Mouse (Mus musculus) ES-E14 (cell line): ENCODE measurements around the gene Ecel1. TPM values are rescaled to one million over a fixed set of nuclear protein-coding genes. Genes with fewer than 3 reads are reported as not detected.

ENCODE experiments used
- DNase-seq: peaks from one replicate; pipeline ENCODE4 v3.0.0-alpha.2; 2013; ENCODE audit warnings: low read depth, low spot score
- H3K27ac ChIP-seq: 2 replicates; pipeline ENCODE4 v1.5.1; 2012; ENCODE audit warnings: low read depth, mild to moderate bottlenecking, low read length, moderate library complexity, mixed read lengths; ENCODE audit not compliant: poor library complexity, insufficient read depth, severe bottlenecking
- H3K36me3 ChIP-seq: 2 replicates; pipeline ENCODE4 v1.6.1; 2012; ENCODE audit warnings: mild to moderate bottlenecking, low read length, moderate library complexity, mixed read lengths; ENCODE audit not compliant: control insufficient read depth, poor library complexity, insufficient read depth, severe bottlenecking
- H3K4me1 ChIP-seq, 2 experiments: fragments of 150-350 bp in 1 of 2; sonication (generic) in 1 of 2; 2 replicates each; pipeline ENCODE4 v1.6.1; 2012; ENCODE audit warnings: low read length in 2 of 2, mild to moderate bottlenecking in 1 of 2, mixed read lengths in 1 of 2; ENCODE audit not compliant: control insufficient read depth in 2 of 2, insufficient read depth in 2 of 2, poor library complexity in 1 of 2
- H3K4me3 ChIP-seq, 2 experiments: fragments of 150-350 bp in 1 of 2; sonication (generic) in 1 of 2; 2 replicates each; pipeline ENCODE4 v1.5.1; 2012; ENCODE audit warnings: low read length in 2 of 2, low read depth in 1 of 2, mild to moderate bottlenecking in 1 of 2, mixed read lengths in 1 of 2; ENCODE audit not compliant: insufficient read depth in 1 of 2, poor library complexity in 1 of 2, severe bottlenecking in 1 of 2
- H3K9ac ChIP-seq: 2 replicates; pipeline ENCODE4 v1.6.1; 2012; ENCODE audit warnings: low read depth, mild to moderate bottlenecking, low read length, mixed read lengths; ENCODE audit not compliant: poor library complexity, insufficient read depth, severe bottlenecking
- H3K9me3 ChIP-seq: fragments of 150-350 bp; sonication (generic); 2 replicates; pipeline ENCODE4 v1.6.1; 2012; ENCODE audit warnings: low read depth, mild to moderate bottlenecking, low read length; ENCODE audit not compliant: control insufficient read depth, insufficient read depth
- CHD2 ChIP-seq: IDR thresholded peaks from 2 replicates; pipeline ENCODE4 v1.6.1; 2014; ENCODE audit warnings: mild to moderate bottlenecking, low read depth, low read length, inconsistent platforms
- HCFC1 ChIP-seq: IDR thresholded peaks from 2 replicates; pipeline ENCODE4 v1.6.1; 2012; ENCODE audit warnings: low read length, inconsistent platforms, borderline replicate concordance; ENCODE audit not compliant: insufficient read depth
- MAFK ChIP-seq: IDR thresholded peaks from 2 replicates; pipeline ENCODE4 v1.6.1; 2014; ENCODE audit warnings: mild to moderate bottlenecking, low read depth, low read length, inconsistent platforms; ENCODE audit not compliant: insufficient read depth
- ZC3H11A ChIP-seq: IDR thresholded peaks from 2 replicates; pipeline ENCODE4 v1.6.1; 2012; ENCODE audit warnings: low read depth, mild to moderate bottlenecking, inconsistent platforms, low read length, borderline replicate concordance
- ZNF384 ChIP-seq: IDR thresholded peaks from 2 replicates; pipeline ENCODE4 v1.6.1; 2012; ENCODE audit warnings: low read depth, low read length, inconsistent platforms
- in situ Hi-C, 2 experiments: fragments of 600-800 bp; cut with MboI; formaldehyde crosslinking; loops; one replicate each; pipeline ENCODE4 v1.15.1; 2025; ENCODE audit warnings: low sequenced_read_pairs in 2 of 2, inconsistent platforms in 1 of 2; ENCODE audit not compliant: unreplicated experiment in 2 of 2
- total RNA-seq: library from RNA; depleted of rRNA; stranded (reverse); fragments of 300-350 nt; gene quantifications from 2 replicates; pipeline ENCODE4 v1.2.3, GENCODE M21; 2012; rRNA removed

Gene Ecel1
- total RNA-seq: 1.1 and 2.9 TPM in 2 replicates

DNA sequence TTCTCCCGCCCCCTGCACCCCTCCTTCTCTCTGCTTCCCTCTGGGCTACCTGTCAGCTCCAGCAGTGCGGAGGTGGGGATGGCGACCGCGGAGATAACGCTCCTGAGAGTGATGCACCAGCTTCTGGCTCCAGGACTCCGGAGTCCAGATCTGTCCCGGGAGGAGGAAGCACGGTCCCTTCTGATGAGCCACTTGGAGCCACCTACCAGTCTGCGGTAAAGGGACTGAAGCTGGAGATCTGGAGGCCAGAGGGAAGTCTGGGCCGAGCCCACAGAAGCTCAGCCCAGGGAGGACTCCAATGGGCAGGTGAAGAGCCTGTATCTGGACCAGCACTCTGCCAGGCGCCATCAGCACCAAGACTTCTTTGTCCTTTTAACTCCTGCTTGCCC is at the start of gene Ecel1:
TSS of gene Ecel1 (minus strand) at position 323 of the 389 bp plus-strand sequence.
- H3K9ac ChIP-seq: no peak within 1 kb of the TSS
- no peak for DNase-seq
- in situ Hi-C loops: no loop called here
- no peaks in the 10 kb centered on the region for H3K9me3 ChIP-seq
- no peak within 1 kb of the TSS for H3K27ac ChIP-seq
- no peaks in the 10 kb centered on the region for H3K36me3 ChIP-seq
- peak within 1 kb of the TSS; percentile 54 to 61 for H3K4me3 ChIP-seq
- H3K4me1 ChIP-seq: peaks cover 0 to 3% of the 10 kb centered on the region in 2 experiments; a peak in 1 of 4 replicates
- no peak for TF ChIP-seq ZNF384
- no peak for TF ChIP-seq MAFK

DNA sequence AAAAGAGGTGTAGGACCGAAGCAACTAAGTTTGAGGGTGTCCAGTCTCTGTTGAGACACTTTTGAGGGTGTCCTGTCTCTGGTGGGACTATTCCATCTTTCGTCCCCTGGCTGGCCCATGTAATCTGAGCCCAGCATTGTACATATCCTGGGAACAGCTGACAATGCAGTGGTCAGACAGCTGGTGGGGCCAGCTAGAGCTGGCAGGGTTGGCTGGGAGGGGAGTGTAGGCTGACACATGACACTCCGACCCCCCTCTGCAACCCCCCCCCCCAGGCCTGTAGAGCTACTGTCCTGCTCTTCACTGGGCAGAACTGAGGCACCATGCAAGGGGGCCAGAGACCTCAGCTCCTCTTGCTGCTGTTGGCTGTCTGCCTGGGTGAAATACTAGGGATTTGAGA is 49.2 kb upstream of the Ecel1 start:
- H3K9ac ChIP-seq: no peak overlapping the region
- no peak for DNase-seq
- H3K4me3 ChIP-seq: no peak overlapping the region
- TF ChIP-seq ZNF384: no peak
- no peak for TF ChIP-seq HCFC1
- TF ChIP-seq MAFK: no peak
- no peak for TF ChIP-seq ZC3H11A
- no peak for TF ChIP-seq CHD2
- no peaks in the 10 kb centered on the region for H3K36me3 ChIP-seq
- H3K9me3 ChIP-seq: no peaks in the 10 kb centered on the region
- in situ Hi-C loops: no loop called here
- no peak overlapping the region for H3K27ac ChIP-seq
- peaks cover 0 to 7% of the 10 kb centered on the region in 2 experiments; a peak in 1 of 4 replicates for H3K4me1 ChIP-seq

GRCm38 (mm10) chr1:87205038-87205437 is 48.7 kb upstream of the Ecel1 start:
- peaks cover 0 to 7% of the 10 kb centered on the region in 2 experiments; a peak in 1 of 4 replicates for H3K4me1 ChIP-seq
- no peaks in the 10 kb centered on the region for H3K36me3 ChIP-seq
- no peak for TF ChIP-seq MAFK
- TF ChIP-seq ZNF384: no peak
- no peak for TF ChIP-seq HCFC1
- TF ChIP-seq ZC3H11A: no peak
- TF ChIP-seq CHD2: no peak
- no peak overlapping the region for H3K9ac ChIP-seq
- H3K9me3 ChIP-seq: no peaks in the 10 kb centered on the region
- in situ Hi-C loops: no loop called here
- H3K27ac ChIP-seq: no peak overlapping the region
- DNase-seq: no peak
- H3K4me3 ChIP-seq: no peak overlapping the region

GRCm38 (mm10) chr1:87204465-87204864 is 48.1 kb upstream of the Ecel1 start, which contains the start of gene Chrng:
Chrng (plus strand) TSS chr1:87204657.
- DNase-seq: no peak
- TF ChIP-seq ZNF384 (no peak), HCFC1 (no peak), MAFK (no peak), CHD2 (no peak), ZC3H11A (no peak)
- in situ Hi-C loops: no loop called here
- Histone ChIP-seq H3K9me3 (no peaks in the 10 kb centered on the region), H3K36me3 (no peaks in the 10 kb centered on the region), H3K27ac (no peak within 1 kb of the TSS), H3K4me1 (peaks cover 0 to 7% of the 10 kb centered on the region in 2 experiments; a peak in 1 of 4 replicates), H3K4me3 (no peak within 1 kb of the TSS), H3K9ac (no peak within 1 kb of the TSS)

- H3K36me3 ChIP-seq: no peaks in the 10 kb centered on the region
- no peak overlapping the region for H3K4me3 ChIP-seq
- H3K9ac ChIP-seq: no peak overlapping the region
- no peak for DNase-seq
- no peaks in the 10 kb centered on the region for H3K9me3 ChIP-seq
- in situ Hi-C loops: no loop called here
- TF ChIP-seq MAFK: no peak
- TF ChIP-seq HCFC1: no peak
- TF ChIP-seq ZC3H11A: no peak
- TF ChIP-seq ZNF384: no peak
- no peak for TF ChIP-seq CHD2
- H3K4me1 ChIP-seq: peaks cover 0 to 7% of the 10 kb centered on the region in 2 experiments; a peak in 1 of 4 replicates
- H3K27ac ChIP-seq: no peak overlapping the region
These were observed 47.5 kb upstream of the Ecel1 start for GRCm38 (mm10) chr1:87203779-87204178.
